Mouse (Mus musculus) spleen, adult 2 months (tissue): ENCODE results near the gene Atxn1.

Experiments
- CTCF ChIP-seq: fragments of 200-500 bp; IDR thresholded peaks from 2 replicates; pipeline ENCODE4 v1.5.1; 2011; ENCODE audit warnings: mild to moderate bottlenecking, inconsistent platforms; ENCODE audit not compliant: insufficient read depth, insufficient read length, insufficient replicate concordance; ENCODE audit errors: extremely low read depth
- POLR2A ChIP-seq: fragments of 200-500 bp; IDR thresholded peaks from 2 replicates; pipeline ENCODE4 v1.6.1; 2011; ENCODE audit warnings: low read depth, low read length, inconsistent platforms

DNA sequence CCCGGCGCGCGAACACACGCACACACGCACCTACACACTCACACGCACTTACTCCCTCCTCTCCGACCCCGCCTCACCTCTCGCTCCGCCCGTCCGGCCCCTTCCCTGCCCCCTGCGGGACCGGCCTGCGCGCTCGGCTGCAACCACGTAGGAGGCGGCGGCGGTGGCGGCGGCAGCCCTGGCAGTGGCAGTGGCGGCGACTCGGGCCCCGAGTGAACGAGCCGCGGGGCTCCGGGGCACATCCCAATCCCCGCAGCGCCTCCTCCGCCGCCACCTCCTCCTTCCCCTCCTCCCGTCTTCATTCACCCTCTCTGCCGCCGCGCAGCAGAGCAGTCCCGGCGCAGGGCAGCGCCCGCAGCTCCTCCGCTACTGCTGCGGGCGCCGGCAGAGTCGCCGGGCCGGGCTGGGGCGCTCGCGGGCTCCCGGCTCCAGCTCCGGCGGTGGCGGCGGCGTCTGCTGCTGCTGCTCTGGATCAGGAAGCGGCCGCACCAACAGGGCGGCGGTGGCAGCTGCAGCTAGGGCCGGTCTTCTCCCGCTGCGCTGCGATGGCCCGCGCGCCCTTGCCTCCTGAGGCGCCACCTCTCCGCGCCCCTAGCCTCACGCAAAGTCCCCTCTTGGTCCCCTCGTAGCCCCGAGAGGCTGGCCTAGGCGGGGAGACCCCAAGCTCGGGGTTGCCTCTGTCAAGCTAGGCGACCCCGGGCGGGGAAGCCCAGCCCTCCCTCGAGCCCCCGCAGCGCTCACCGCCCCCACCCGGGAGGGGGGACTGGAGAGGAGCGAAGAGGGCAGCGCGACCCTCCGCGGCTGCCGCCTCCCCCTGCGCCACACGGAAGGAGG, 1.1 kb downstream of the Atxn1 start:
- TF ChIP-seq CTCF (no peak), POLR2A (peak; percentile 15; the same call in 1 of the 2 replicates)
